Mouse (Mus musculus) megakaryocyte, adult 5-6 weeks (primary cell): ENCODE measurements around the gene Col6a4. TPM values are rescaled to one million over a fixed set of nuclear protein-coding genes. Genes with fewer than 3 reads are reported as not detected.

Experiments
- ATAC-seq: 2 replicates; pipeline ENCODE4 v1.8.0; 2016; ENCODE audit warnings: mild to moderate bottlenecking, inconsistent platforms; ENCODE audit not compliant: poor library complexity, severe bottlenecking
- total RNA-seq, 2 experiments: library from RNA; stranded (forward) in 1 of 2; stranded (reverse) in 1 of 2; fragments of 153-499, 151-499 nt in 1 of 2; fragments of 221-1000, 200-1000 nt in 1 of 2; gene quantifications; 2 replicates each; pipeline versions ENCODE4 v1.2.3 to v1.2.4; 2015 to 2017

Col6a4 gene
- not detected in 2 replicates for total RNA-seq (2015)
- total RNA-seq (2017) = not detected in 2 replicates

DNA sequence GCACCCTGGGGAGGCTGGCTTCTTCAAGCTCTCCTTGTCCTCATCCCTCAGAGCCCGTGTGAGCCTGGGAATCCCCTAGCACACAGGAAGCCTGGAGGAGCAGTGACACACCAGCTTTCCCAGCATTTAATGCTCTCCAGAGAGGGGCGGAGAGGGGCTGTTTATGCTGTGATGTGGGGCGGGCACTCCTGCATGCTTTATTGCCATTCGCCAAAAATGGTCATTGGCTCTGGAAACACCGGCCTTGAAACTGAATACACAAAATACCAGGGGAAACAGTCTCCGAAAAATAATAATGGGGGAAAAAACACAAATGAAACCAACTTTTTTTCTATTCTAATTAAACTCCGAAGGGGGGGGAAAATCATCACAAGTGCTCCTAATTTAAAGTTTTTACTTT lies at the start of gene Col6a4:
TSS of gene Col6a4 (minus strand) at position 101 of the 400 bp plus-strand sequence.
- no peak for ATAC-seq

DNA sequence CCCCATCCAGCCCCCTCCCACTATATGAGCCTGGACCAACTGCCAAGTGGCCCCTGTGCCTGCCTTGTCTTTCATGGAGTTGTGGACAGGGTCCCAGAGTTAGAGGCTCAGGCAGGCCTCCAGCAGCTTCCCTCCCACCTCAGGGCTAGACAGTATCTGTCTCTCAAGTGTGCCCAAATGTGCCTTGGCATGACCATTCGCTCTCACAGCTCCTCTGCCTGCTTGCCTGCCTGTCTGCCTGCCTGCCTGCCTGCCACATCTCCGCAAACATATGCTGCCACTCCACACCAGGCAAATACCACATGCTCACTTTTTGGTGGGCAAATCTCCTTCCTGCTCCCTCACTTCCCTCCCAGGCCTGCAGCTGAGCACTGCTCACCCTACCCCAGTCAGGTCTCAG lies 49.0 kb upstream of the Col6a4 start:
- no peak for ATAC-seq

DNA sequence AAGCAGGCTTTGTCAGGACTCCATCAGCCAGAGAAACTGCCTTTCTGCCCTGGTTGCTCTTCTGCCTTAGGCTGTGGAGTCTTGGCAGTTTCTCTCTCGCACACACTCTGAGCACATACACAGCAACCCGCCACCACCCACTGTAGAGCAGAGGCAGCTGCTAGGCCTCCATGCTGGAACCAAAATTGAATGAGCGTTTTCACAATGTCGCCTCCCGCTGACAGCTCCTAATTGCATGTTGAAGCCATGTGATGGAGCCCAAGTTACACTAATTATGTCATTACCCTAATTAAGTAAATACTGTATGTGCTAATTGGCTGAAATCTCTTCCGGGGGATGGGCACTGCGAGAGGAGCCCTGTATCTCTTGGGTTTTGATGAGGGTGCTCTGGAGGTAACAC lies 47.6 kb upstream of the Col6a4 start:
- no peak for ATAC-seq

DNA sequence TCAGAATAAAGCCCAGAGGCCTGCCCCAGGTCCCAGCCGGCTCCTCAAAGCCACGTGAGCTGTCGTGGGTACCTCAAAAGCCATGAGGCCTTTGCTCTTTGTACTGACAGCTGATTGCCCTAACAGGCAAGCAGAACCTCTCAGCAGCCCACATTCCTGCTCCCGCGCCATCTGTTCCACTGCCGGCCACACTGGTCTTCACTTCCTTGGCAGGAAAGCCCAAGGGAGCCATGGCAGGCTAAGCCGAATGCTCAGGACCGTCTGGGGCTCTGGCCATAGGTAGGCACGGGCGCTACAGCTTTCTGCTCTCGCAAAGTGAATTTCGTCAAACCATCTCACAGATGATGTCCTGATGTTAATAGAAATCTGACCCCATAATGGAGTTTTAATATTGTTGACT lies 45.4 kb upstream of the Col6a4 start:
- ATAC-seq = no peak

DNA sequence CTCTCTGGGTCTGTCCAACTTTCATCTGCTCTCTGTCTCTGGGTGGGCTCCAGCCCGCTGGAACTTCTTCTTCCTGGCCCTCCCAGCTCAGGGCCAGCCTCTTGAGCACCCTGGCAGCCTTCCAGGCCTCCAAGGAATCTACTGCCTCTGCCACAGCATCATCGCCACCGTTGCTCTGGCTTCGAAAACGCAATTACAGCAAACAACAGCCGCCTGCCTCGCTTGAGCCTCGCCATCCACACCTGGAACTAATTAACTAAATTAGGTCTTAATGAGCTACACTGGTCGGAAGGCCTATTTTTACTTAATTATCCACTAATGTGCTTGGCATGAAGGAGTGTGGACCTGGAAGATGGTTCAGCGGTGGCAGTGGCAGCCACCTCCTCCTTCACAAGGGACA lies 43.2 kb upstream of the Col6a4 start:
- ATAC-seq = no peak

DNA sequence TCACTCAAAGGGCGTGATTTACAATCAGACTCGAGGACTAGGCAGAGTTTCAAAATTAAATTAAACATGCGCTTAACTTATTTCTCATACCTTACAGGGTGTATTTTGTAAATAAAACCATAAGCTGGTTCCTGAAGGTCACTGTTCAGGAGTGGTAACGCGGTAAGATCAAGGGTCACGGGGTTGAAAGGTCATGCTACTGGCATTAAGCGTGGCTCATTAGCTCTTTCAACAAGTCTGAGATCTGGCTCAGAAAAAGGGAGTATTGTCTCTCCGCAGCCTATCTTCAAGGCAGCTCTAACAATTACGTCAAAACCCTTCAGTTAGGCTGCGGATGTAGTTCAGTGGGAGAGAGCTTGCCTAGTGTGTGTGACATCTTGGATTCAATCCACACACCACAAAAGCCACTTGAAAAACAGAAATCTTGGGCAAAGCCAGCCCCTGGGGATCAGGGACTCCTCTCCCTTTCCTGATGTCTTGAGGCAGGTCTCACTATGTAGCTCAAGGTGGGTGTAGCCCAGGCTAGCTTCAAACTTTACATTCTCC lies 41.2 kb upstream of the Col6a4 start:
- ATAC-seq = no peak

DNA sequence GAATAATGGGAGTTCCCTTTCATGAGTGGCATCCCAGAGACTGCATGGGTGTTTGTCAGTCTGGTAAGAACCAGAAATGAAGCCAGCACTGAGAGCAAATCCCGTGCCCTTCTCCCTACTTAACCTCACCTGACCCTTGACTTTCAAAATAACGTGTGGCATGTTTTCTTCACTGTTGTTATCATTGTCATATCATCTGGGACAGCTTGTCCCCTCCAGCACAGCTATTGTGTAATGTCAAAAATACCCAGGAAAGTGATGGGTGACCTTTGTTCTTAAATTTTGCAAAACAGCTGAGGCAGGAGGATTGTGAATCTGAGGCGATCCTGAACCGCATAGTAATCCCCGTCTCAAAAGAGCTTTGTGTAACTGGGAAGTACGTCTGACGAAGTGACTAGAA lies 33.7 kb upstream of the Col6a4 start:
- ATAC-seq = no peak

DNA sequence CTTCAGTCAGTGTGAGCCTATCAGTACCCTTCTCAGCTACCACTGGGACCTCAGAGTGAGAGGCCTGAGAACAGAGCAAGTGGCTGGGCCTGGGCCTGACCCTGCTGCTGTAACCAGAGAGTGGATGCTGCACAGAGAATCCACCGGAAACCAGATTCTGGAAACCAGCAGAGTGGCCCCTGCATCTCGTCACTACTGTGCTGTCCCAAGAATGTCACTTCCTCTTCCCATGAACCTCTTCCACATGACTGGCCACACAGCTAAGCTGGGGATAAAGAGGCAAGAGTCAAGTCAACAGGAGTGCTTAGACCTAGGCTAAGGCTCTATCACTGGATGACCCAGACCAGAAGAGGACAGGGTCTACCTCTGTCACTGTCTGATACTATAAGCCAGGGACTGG lies 32.5 kb upstream of the Col6a4 start:
- peak; percentile 71 for ATAC-seq

DNA sequence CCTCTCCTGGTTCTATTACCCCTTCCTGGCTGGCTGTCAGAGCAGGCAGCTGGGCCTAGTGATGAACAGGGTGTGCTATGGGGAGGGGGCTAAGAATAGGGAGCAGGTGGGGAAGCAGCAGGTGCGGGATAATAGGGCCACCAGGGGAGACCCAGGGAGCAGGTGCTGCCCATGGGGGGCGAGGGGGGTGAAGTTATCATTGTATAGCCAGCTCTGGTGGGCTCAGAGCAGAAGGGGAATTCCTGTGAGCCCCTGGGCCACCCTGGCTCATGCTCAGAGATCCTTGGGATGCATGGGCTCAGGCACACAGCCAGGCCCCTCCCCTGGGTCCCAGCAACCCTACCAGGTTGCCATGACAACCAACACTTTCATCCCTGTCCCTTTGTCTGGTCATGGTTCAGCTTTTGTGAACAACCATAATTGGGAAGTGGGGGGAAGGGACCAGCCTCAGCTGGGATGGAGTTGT lies 30.2 kb upstream of the Col6a4 start:
- no peak for ATAC-seq

DNA sequence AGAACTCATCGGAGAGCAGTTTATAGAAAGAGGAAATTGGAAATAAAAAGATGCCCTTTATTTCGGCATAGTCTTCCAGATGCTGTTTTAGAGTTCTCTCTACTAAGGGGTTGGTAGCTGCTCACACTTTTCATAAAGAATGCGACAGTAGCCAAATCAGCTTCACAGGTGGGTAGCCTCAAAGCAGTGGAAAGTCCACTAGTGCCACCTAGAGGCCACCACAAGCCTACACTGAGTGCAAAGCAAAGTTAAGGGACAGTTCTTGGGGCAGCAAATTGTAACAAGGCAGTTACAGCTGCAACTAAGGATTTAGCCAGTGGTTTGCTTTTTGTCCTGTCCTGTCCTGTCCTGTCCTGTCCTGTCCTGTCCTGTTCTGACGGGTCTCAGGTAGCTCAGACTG lies 27.0 kb upstream of the Col6a4 start:
- peak; percentile 47 for ATAC-seq

DNA sequence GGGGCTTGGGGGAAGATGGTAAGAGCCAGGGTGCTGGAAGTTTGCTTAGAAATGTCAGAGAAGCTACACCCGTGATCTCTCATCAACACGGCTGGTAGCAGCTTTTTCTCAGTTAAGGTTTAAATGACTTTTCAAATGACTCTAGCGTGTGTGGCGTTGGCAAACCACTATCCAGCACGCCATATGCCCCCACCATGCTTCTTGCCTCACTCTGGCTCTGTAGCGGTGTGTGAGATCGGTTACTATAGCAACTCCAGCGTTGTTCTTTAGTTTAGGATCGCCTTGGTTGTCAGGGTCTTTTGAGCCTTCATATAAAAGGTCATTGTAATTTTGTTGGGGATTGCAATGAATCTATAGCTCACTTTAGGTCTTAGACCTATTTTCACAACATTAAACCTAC lies 22.5 kb upstream of the Col6a4 start:
- no peak for ATAC-seq

DNA sequence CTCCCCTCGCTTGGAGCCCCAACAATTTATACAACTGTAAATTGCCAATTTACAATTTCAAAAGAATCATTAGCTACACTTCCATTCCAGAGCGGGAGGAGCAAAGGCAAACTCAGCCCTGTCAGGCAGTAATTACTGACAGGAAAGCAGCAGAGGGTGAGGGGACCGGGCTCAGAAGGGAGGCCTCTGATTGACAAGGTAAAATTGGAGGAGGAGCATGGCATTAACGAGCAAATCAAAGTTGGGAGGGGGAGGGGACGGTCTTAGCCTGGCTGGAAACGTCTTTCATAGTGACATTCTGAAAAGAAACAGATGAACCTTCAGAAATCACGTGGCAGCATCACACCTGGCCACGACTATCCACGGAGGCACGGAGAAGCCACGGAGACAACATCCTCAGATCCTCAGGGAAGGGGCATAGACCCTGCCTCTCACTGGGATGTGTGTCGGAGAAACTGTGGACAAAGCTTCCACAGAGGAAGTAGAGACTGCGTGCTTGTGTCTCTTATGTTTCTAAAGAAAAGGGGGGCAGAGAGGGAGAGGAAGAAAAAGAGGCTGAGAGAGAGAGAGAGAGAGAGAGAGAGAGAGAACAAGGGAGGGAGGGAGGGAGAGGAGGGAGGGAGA lies 19.3 kb upstream of the Col6a4 start:
- ATAC-seq = no peak

DNA sequence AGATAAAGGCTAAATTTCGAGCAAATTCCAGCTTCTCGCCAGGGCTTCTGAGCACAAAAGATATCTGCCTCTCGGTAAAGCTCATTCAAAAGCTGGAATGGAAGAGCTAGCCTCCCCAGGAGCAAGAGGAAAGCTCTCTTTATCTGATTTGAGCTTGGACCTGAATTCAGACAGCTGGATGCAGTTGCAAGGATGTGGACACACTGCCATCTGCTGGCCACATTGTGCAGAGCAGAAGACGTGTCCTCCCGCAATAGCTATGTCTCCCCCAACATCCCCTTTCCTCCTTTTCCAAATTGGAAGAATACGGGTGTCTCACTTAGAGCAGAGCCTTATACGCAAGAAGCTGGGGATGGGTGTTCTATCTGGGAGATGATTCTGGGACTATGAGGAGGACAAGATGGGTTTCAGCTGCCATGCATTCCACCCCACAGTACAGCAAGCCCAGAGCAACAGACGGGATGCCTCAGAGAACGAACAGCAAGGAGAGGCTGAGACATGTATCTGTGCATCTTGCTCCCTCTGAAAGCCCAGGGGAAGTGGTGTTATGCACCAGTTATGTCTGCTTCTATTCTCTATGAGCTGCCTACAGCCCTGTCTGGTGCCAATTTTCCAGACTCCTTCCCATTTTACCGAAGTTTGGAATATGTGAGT lies 16.3 kb upstream of the Col6a4 start:
- ATAC-seq = no peak

DNA sequence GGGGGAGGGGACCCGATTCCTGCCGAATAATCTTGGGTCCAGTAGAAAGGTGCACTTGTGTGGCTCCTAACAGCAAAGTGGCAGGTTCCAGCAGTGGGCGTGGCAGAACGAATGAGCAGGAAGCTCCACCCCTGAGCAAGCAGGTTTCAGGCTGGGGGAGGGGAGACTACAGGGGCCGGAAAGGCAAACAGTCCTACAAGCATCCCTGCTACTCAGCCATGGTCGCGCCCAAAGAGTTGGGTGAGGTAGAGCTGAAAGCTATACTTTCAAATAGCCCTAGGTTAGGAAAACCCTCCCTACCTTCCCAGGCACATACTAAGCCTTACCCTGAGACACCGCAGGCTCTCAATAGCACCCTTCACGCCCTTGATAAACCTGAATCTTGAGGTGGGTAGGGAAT lies 9.7 kb upstream of the Col6a4 start:
- no peak for ATAC-seq

DNA sequence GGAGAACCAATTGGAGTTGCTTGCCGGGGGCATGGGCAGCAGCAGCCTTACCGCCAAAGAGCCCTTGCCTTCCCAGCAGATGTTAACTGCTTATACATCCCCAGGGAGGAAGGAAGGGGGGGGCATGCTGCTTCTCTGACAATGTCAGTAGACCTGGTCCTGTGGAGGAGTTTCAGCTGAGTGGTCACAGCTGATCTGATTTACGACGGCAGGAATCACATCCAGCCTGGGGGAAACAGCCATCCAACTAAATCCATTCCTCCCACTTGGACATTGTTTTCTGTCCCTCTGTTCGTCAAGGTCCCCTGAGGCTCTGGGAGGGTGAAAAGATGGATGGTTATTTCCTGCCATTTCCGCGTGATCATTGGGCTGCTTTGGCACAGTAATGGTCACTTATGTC lies 7.8 kb upstream of the Col6a4 start:
- ATAC-seq = no peak

DNA sequence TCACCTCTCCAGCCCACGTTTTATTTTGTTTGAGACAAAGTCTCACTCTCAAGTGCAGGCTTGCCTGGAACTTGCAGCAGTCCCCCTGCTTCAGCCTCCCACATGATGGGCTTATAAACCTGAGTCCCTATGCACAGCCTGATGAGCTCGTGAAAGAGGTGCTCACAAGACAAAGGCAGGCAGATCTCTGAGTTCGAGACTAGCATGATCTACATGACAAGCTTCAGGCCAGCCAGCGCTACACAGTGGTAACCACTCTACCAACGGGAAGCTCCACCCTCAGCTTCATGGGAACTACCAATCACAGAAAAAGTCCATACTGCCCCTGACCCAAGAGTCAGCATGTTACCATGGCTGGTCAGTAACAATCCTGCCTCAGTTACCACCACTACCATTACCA lies 4.6 kb upstream of the Col6a4 start:
- ATAC-seq = no peak

DNA sequence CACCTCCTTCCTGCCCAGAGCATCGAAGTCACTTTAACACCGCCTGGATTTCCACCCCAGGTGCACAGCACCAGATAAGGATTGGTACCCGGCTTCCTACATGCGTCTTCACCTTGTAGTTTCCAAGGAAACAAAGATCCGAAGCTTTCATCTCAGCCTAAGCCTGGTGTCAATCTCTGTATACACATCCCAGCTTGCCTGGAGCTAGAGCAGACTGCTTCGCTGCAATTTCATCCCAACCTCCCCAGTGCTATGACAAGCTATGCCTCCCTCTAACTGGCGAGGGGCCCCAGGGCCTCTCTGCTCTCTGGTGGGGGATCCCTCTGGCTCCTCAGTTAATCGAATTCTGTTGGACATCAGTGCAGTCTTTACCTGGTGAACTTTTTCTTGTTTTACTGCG lies 3.7 kb upstream of the Col6a4 start:
- ATAC-seq = no peak

DNA sequence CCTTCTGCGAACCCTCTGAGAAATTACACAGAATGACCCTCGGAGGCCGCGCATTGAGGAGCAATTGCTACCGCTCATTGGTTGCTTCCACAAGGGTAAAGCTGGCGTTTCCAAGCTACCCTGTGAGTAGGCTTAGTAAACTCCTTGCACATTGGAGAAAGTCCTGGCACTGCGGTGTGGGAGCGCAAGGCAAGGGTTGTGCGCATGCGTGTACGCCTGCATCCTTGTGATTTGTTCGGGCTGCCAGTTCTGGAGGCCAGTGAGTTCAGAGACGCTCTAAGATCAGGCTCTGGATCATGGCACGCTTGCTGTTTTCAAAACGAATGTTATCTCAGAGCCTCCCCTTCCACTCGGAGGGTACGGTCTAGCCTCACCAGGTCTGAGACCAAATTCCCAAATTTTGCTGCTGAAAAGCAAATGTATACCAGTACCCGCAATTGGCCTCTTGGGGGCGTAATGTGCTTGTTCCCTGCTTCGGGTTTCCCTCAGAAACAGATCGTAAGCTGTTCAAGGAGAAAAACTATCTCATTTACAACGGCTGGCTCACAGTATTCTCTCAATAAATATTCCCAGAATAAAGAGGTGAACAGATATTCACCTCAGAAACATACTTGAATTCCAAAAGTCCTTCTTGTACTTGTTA lies 2.9 kb upstream of the Col6a4 start:
- ATAC-seq = no peak

DNA sequence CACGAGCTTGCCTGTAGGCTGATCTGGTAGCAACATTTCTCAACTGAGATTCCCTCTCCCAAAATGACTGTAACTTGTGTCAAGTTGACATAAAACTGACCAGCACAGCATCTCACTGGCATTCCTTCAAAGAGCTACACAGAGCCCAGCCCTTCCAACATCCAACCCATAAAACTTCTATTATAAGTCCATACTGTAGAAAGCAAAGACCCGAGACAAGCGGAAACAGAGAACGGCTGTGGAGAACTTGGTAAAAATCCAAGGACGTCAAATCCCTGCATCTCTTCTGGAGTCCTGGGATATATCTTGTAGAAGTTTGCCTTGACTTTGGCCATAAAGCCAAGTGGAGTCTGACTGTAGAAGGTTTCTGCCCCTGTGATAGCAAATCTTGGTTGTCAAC lies 15.1 kb downstream of the Col6a4 start:
- ATAC-seq = no peak

DNA sequence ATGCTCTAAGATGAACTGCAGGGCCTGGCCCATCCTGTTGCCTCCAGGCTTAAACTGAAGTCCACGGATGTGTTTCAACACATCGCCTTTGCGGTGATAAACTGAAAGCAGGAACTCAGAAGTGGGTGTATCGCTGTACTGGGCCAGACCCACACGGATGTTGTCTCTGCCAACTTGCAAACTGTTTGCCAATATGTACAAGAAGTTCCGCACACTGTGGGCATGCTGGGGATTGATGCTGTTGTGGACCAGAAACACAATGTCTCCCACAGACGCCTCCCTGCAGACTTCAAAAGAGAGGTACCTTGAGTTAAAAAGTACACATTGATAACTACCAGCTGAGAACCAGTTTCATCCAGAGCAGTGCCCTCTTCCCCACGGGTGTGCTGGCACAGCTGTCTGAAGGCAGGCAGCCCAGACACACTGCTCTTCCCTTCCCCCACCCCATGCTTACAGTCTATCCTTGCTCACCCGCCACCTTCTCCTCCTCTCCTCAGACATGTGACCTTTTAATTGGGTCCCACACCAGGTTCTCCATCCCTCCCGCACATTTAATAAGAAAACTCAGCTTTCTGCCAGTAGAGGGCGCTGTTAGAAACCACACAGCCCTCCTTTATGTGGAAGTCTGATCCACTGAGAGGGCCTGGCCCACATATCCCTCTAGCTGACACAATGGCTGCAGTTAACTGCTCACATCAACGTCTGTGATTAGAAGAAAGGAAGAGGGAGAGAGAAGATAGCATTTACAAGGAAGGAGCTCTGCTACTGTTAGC lies 16.1 kb downstream of the Col6a4 start:
- no peak for ATAC-seq

DNA sequence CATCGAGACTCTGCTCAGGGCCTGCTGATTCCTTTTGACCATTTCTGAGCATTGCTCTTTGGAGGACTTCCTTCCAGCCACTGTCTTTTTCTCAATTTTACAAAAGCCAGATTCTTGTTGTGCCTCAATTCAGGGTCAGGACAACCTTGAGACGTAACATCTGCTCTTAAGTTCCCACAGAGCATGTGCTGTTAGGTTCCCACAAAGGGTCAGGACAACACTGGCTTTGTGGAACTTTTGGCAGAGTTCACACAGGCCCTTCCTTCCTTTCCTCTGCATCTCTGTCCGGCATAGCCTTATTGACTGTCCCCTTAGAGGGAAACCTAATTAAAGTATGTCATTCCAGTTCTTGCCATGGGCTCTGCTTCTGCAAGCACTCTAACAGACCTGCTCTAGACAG lies 18.6 kb downstream of the Col6a4 start:
- no peak for ATAC-seq
